9 mouse cellular contexts compared by ENCODE assay signal in genomic region chr8:111939516-111940142, GRCm38 (mm10). TPM values are rescaled to one million over a fixed set of nuclear protein-coding genes. Genes with fewer than 3 reads are reported as not detected.
DNase-seq lines count a peak whose midpoint lies in the region; ATAC-seq lines count a peak whose summit lies in the region.
"Had no signal": no experiment of that assay in that cellular context is flagged by ENCODE, and none has a peak within 500 bp of the region (broad histone marks: within the 10 kb centered on the region; RNA-seq: fewer than 3 reads in every experiment).

No protein-coding gene starts in this region.

- peak; percentile 42 for ATAC-seq in inflammation-experienced regulatory T-cells, adult 6 months
- ATAC-seq in liver, embryonic 15.5 days (ENCODE audit: insufficient read depth) = peak; percentile 95
- ATAC-seq in neural tube, embryonic 11.5 days (ENCODE audit: insufficient read depth, low FRiP score, low TSS enrichment) = peak; percentile 64

- H3K27ac ChIP-seq in liver, embryonic 15.5 days (replicated peaks) = peak overlapping the region; percentile 93
- no peak overlapping the region for H3K27ac ChIP-seq in neural tube, embryonic 11.5 days (ENCODE audit: low read depth, low read length)

- no peaks in the 10 kb centered on the region for H3K27me3 ChIP-seq in liver, embryonic 15.5 days
- H3K27me3 ChIP-seq in neural tube, embryonic 11.5 days (ENCODE audit: control insufficient read depth, insufficient read depth, low read length) = no peaks in the 10 kb centered on the region

- H3K36me3 ChIP-seq in liver, embryonic 15.5 days (replicated peaks) = peaks cover 26% of the 10 kb centered on the region
- peaks cover 2% of the 10 kb centered on the region for H3K36me3 ChIP-seq in neural tube, embryonic 11.5 days (ENCODE audit: control insufficient read depth, insufficient read depth, low read length)

- peak overlapping the region; percentile 93 for H3K4me2 ChIP-seq in liver, embryonic 15.5 days
- H3K4me2 ChIP-seq in neural tube, embryonic 11.5 days (ENCODE audit: low read depth) = peak overlapping the region; percentile 77

- H3K9me3 ChIP-seq in liver, embryonic 15.5 days (replicated peaks) = no peaks in the 10 kb centered on the region
- H3K9me3 ChIP-seq in neural tube, embryonic 11.5 days (ENCODE audit: control insufficient read depth, low read length) = no peaks in the 10 kb centered on the region

- peak overlapping the region; percentile 97 for H3K4me3 ChIP-seq in liver, embryonic 15.5 days (replicated peaks)
- peak overlapping the region; percentile 96 for H3K4me3 ChIP-seq in neural tube, embryonic 11.5 days (ENCODE audit: low read depth, low read length)

- H3K4me1 ChIP-seq in liver, embryonic 15.5 days (replicated peaks) = peaks cover 31% of the 10 kb centered on the region
- H3K4me1 ChIP-seq in neural tube, embryonic 11.5 days (ENCODE audit: control insufficient read depth, insufficient read depth, low read length) = peaks cover 9% of the 10 kb centered on the region

- DNase-seq in right cerebral cortex, adult 2 months (ENCODE audit: low spot score in 2 of 2) = peak; percentile 12 to 26
- no peak for DNase-seq in right cerebral cortex, adult 18-20 months
- peak; percentile 61 for DNase-seq in cerebellum, adult 8-10 months
- DNase-seq in gastrocnemius, postnatal 10 days = peak; percentile 20
- DNase-seq in neural tube, embryonic 11.5 days (ENCODE audit: low spot score) = peak; percentile 38
- DNase-seq in thymus, postnatal 4 days = peak; percentile 23

- 8% methylated on average over 10 of the region's 10 CpGs for WGBS in liver, embryonic 15.5 days (ENCODE audit: insufficient replicate concordance)
- 13% methylated on average over 10 of the region's 10 CpGs for WGBS in neural tube, embryonic 11.5 days

- H3K9ac ChIP-seq in liver, embryonic 15.5 days = peak overlapping the region; percentile 93
- H3K9ac ChIP-seq in neural tube, embryonic 11.5 days (ENCODE audit: low read length) = peak overlapping the region; percentile 1; the same call in 1 of the 2 replicates

RNA-seq across cellular contexts. Expression of gene Gabarapl2, which starts 0.9 kb away (rescaled TPM):
- total RNA-seq in gastrocnemius, postnatal 10 days (2021) = 10 to 100 TPM; 74.8 to 81.4 TPM
- polyA plus RNA-seq in inflammation-experienced regulatory T-cells, adult 6 months (2017; shearing (Covaris generic)) = 100 to 1,000 TPM; 252 to 286 (median 255) TPM
- 182 and 198 TPM in 2 replicates for polyA plus RNA-seq in liver, embryonic 15.5 days (2015; fragmentation: Nextera tagmentation; extraction: Ambion mirVana)
- 314 and 318 TPM in 2 replicates for polyA plus RNA-seq in neural tube, embryonic 11.5 days (2014; fragmentation: Nextera tagmentation; extraction: Ambion mirVana)

RNA-seq across cellular contexts. Expression of gene Tmem231, which starts 5.9 kb away (rescaled TPM):
- 1 to 10 TPM; 1.6 to 1.9 TPM for total RNA-seq in gastrocnemius, postnatal 10 days (2021)
- polyA plus RNA-seq in inflammation-experienced regulatory T-cells, adult 6 months (2017; shearing (Covaris generic)) = 1 to 10 TPM in 2 of 3 experiments, under 1 TPM in 1; 0.97 to 2.0 (median 1.7) TPM
- 1.9 and 2.1 TPM in 2 replicates for polyA plus RNA-seq in liver, embryonic 15.5 days (2015; fragmentation: Nextera tagmentation; extraction: Ambion mirVana)
- 15.3 and 15.7 TPM in 2 replicates for polyA plus RNA-seq in neural tube, embryonic 11.5 days (2014; fragmentation: Nextera tagmentation; extraction: Ambion mirVana)

RNA-seq across cellular contexts. Expression of gene Chst5, which starts 29.4 kb away (rescaled TPM):
- total RNA-seq in gastrocnemius, postnatal 10 days (2021) = 1 to 10 TPM; 2.8 to 3.3 TPM
- polyA plus RNA-seq in inflammation-experienced regulatory T-cells, adult 6 months (2017; shearing (Covaris generic)) = not detected
- 0.05 and 0.14 TPM in 2 replicates for polyA plus RNA-seq in liver, embryonic 15.5 days (2015; fragmentation: Nextera tagmentation; extraction: Ambion mirVana)
- 3.2 and 4.3 TPM in 2 replicates for polyA plus RNA-seq in neural tube, embryonic 11.5 days (2014; fragmentation: Nextera tagmentation; extraction: Ambion mirVana)
- polyA plus RNA-seq: gonadal fat pad, adult 2 months had no signal

RNA-seq across cellular contexts. Expression of gene Adat1, which starts 52.5 kb away (rescaled TPM):
- total RNA-seq in gastrocnemius, postnatal 10 days (2021) = 1 to 10 TPM; 1.4 to 2.1 TPM
- polyA plus RNA-seq in inflammation-experienced regulatory T-cells, adult 6 months (2017; shearing (Covaris generic)) = 1 to 10 TPM; 2.7 to 7.7 (median 6.8) TPM
- 2.8 and 3.7 TPM in 2 replicates for polyA plus RNA-seq in liver, embryonic 15.5 days (2015; fragmentation: Nextera tagmentation; extraction: Ambion mirVana)
- 8.7 and 10.1 TPM in 2 replicates for polyA plus RNA-seq in neural tube, embryonic 11.5 days (2014; fragmentation: Nextera tagmentation; extraction: Ambion mirVana)

Comparison
In these comparisons a context has a peak if more than half of its experiments do, and no peak if none do; other contexts are left out.
1. ATAC-seq: peak in every context shown above with its lines; median percentile 95 in liver, embryonic 15.5 days; 64 in neural tube, embryonic 11.5 days; 42 in inflammation-experienced regulatory T-cells, adult 6 months.